Mouse (Mus musculus) limb, embryonic 11.5 days (tissue): ENCODE measurements around the gene Cyp21a1. TPM values are rescaled to one million over a fixed set of nuclear protein-coding genes. Genes with fewer than 3 reads are reported as not detected.
"Not testable (repeated sequence)": the region's sequence is repeated elsewhere in the genome, so short reads cannot be mapped to it uniquely, and the experiment has no call there.

Experiments
- ATAC-seq: fragments of 200-750 bp; cut with Nextera tagmentation; 2 replicates; pipeline ENCODE4 v1.8.0; 2017; ENCODE audit warnings: low read depth; ENCODE audit not compliant: insufficient number of reproducible peaks, low FRiP score, low TSS enrichment
- DNase-seq: peaks from one replicate; pipeline ENCODE4 v3.0.0-alpha.2; 2015; ENCODE audit warnings: low spot score
- H3K27ac ChIP-seq: fragments of 300-500 bp; sonication (generic); replicated peaks from 2 replicates; pipeline ENCODE4 v1.5.1; 2014; ENCODE audit warnings: low read depth, mild to moderate bottlenecking, low read length
- H3K27me3 ChIP-seq: fragments of 300-500 bp; sonication (generic); 2 replicates; pipeline ENCODE4 v1.6.1; 2014; ENCODE audit warnings: mild to moderate bottlenecking, low read length, mixed read lengths; ENCODE audit not compliant: control insufficient read depth, insufficient read depth
- H3K36me3 ChIP-seq: fragments of 300-500 bp; sonication (generic); 2 replicates; pipeline ENCODE4 v1.6.1; 2014; ENCODE audit warnings: mild to moderate bottlenecking, low read length, moderate library complexity, mixed read lengths; ENCODE audit not compliant: control insufficient read depth, insufficient read depth
- H3K4me1 ChIP-seq: fragments of 300-500 bp; sonication (generic); 2 replicates; pipeline ENCODE4 v1.6.1; 2014; ENCODE audit warnings: low read length, mixed read lengths; ENCODE audit not compliant: control insufficient read depth, insufficient read depth
- H3K4me2 ChIP-seq: fragments of 300-500 bp; sonication (generic); 2 replicates; pipeline ENCODE4 v1.6.1; 2014; ENCODE audit warnings: low read depth, mild to moderate bottlenecking, moderate library complexity; ENCODE audit not compliant: severe bottlenecking
- H3K4me3 ChIP-seq: fragments of 300-500 bp; sonication (generic); 2 replicates; pipeline ENCODE4 v1.5.1; 2014; ENCODE audit warnings: low read depth, low read length
- H3K9ac ChIP-seq: fragments of 300-500 bp; sonication (generic); 2 replicates; pipeline ENCODE4 v1.6.1; 2014; ENCODE audit warnings: mild to moderate bottlenecking, low read length
- H3K9me3 ChIP-seq: fragments of 300-500 bp; sonication (generic); 2 replicates; pipeline ENCODE4 v1.6.1; 2016; ENCODE audit warnings: low read length; ENCODE audit not compliant: control insufficient read depth
- WGBS: fragments of 180-500 bp; shearing (Covaris S2); extraction: QIAGEN DNeasy Blood & Tissue Kit; methylation state at CpG from one replicate; pipeline ENCODE4 v1.1.7; 2014; 5-methylcytosine and 5-hydroxymethylcytosine counted together
- polyA plus RNA-seq: library from polyadenylated mRNA; unstranded; fragments of >200 nt; fragmentation: Nextera tagmentation; extraction: Ambion mirVana; gene quantifications from 2 replicates; pipeline ENCODE4 v1.2.1, GENCODE M21; 2014

Gene Cyp21a1
- polyA plus RNA-seq, result not detected in 2 replicates

GRCm38 (mm10) chr17:34804301-34804700 is at the start of gene Cyp21a1:
TSS of gene Cyp21a1 (minus strand) at chr17:34804561.
- not testable (repeated sequence) for H3K4me3 ChIP-seq, ATAC-seq, H3K4me1 ChIP-seq, H3K27ac ChIP-seq, H3K9me3 ChIP-seq, H3K9ac ChIP-seq, H3K36me3 ChIP-seq, DNase-seq, H3K27me3 ChIP-seq, H3K4me2 ChIP-seq
- WGBS, result 96% methylated on average over 4 of the region's 6 CpGs

- Histone ChIP-seq H3K9ac (no peak overlapping the region), H3K27me3 (no peaks in the 10 kb centered on the region), H3K4me1 (peaks cover 16% of the 10 kb centered on the region), H3K9me3 (no peaks in the 10 kb centered on the region), H3K27ac (no peak overlapping the region), H3K36me3 (peaks cover 18% of the 10 kb centered on the region), H3K4me2 (no peak overlapping the region), H3K4me3 (no peak overlapping the region)
- 72% methylated on average over 8 of the region's 8 CpGs for WGBS
- ATAC-seq, result no peak
- DNase-seq, result no peak
Observed at GRCm38 (mm10) chr17:34853511-34853910, 49.1 kb upstream of the Cyp21a1 start.

GRCm38 (mm10) chr17:34850517-34851125 is 46.3 kb upstream of the Cyp21a1 start:
- Histone ChIP-seq H3K4me3 (peak overlapping the region; percentile 82), H3K9me3 (no peaks in the 10 kb centered on the region), H3K27ac (no peak overlapping the region; the same call in 1 of the 2 replicates), H3K9ac (peak overlapping the region; percentile 88), H3K27me3 (no peaks in the 10 kb centered on the region), H3K4me1 (peaks cover 16% of the 10 kb centered on the region), H3K4me2 (peak overlapping the region; percentile 71), H3K36me3 (peaks cover 20% of the 10 kb centered on the region; the same call in 1 of the 2 replicates)
- DNase-seq (no peak), ATAC-seq (no peak)
- 3% methylated on average over 25 of the region's 25 CpGs for WGBS

- Histone ChIP-seq H3K9ac (peak within 1 kb of the TSS; percentile 88), H3K36me3 (peaks cover 20% of the 10 kb centered on the region; the same call in 1 of the 2 replicates), H3K4me2 (peak within 1 kb of the TSS; percentile 71), H3K27ac (no peak within 1 kb of the TSS; the same call in 1 of the 2 replicates), H3K9me3 (no peaks in the 10 kb centered on the region), H3K27me3 (no peaks in the 10 kb centered on the region), H3K4me3 (peak within 1 kb of the TSS; percentile 82), H3K4me1 (peaks cover 16% of the 10 kb centered on the region)
- ATAC-seq (peak; percentile 97), DNase-seq (peak; percentile 98)
- WGBS, result under 1% methylated on average over 65 of the region's 65 CpGs
Observed at GRCm38 (mm10) chr17:34849722-34850516, 45.6 kb upstream of the Cyp21a1 start, which contains the start of the genes Skiv2l and Nelfe. TSS of gene Skiv2l (minus strand) at chr17:34850210. TSS of gene Nelfe (plus strand) at chr17:34850391.

GRCm38 (mm10) chr17:34847615-34848014 is 43.3 kb upstream of the Cyp21a1 start:
- H3K27me3 ChIP-seq, result no peaks in the 10 kb centered on the region
- no peak overlapping the region for H3K9ac ChIP-seq
- peaks cover 16% of the 10 kb centered on the region for H3K4me1 ChIP-seq
- ATAC-seq (no peak), DNase-seq (no peak)
- WGBS, result 91% methylated on average over 7 of the region's 7 CpGs
- peaks cover 17% of the 10 kb centered on the region; the same call in 1 of the 2 replicates for H3K36me3 ChIP-seq
- no peak overlapping the region for H3K27ac ChIP-seq
- H3K4me2 ChIP-seq, result no peak overlapping the region
- no peaks in the 10 kb centered on the region for H3K9me3 ChIP-seq
- H3K4me3 ChIP-seq, result no peak overlapping the region

- DNase-seq, result no peak
- WGBS, result 90% methylated on average over 6 of the region's 6 CpGs
Observed at GRCm38 (mm10) chr17:34847192-34847591, 42.8 kb upstream of the Cyp21a1 start.

GRCm38 (mm10) chr17:34844884-34845283 is 40.5 kb upstream of the Cyp21a1 start:
- DNase-seq (no peak), ATAC-seq (no peak)
- Histone ChIP-seq H3K4me3 (no peak overlapping the region), H3K4me1 (peaks cover 5% of the 10 kb centered on the region), H3K9ac (no peak overlapping the region), H3K4me2 (no peak overlapping the region), H3K27me3 (no peaks in the 10 kb centered on the region), H3K36me3 (peaks cover 35% of the 10 kb centered on the region; the same call in 1 of the 2 replicates), H3K27ac (no peak overlapping the region), H3K9me3 (no peaks in the 10 kb centered on the region)
- 94% methylated on average over 13 of the region's 13 CpGs for WGBS

More at GRCm38 (mm10) chr17:34847192-34847591, 42.8 kb upstream of the Cyp21a1 start:
- Histone ChIP-seq H3K9me3 (no peaks in the 10 kb centered on the region), H3K4me1 (peaks cover 16% of the 10 kb centered on the region), H3K36me3 (peaks cover 20% of the 10 kb centered on the region; the same call in 1 of the 2 replicates), H3K27ac (no peak overlapping the region), H3K4me2 (no peak overlapping the region), H3K27me3 (no peaks in the 10 kb centered on the region), H3K9ac (no peak overlapping the region), H3K4me3 (no peak overlapping the region)
- no peak for ATAC-seq

- Histone ChIP-seq H3K36me3 (peaks cover 35% of the 10 kb centered on the region), H3K4me2 (no peak overlapping the region; the same call in 1 of the 2 replicates), H3K27me3 (no peaks in the 10 kb centered on the region), H3K4me1 (peaks cover 12% of the 10 kb centered on the region), H3K4me3 (no peak overlapping the region; the same call in 1 of the 2 replicates), H3K27ac (no peak overlapping the region), H3K9me3 (no peaks in the 10 kb centered on the region), H3K9ac (no peak overlapping the region)
- ATAC-seq, result no peak
- WGBS, result 86% methylated on average over 6 of the region's 6 CpGs
- DNase-seq, result no peak
Observed at GRCm38 (mm10) chr17:34840736-34841307, 36.5 kb upstream of the Cyp21a1 start.
